Mouse (Mus musculus) lung, postnatal 0 days (tissue): ENCODE measurements around the gene Gart.

ENCODE experiments used
- CTCF ChIP-seq: IDR thresholded peaks from 2 replicates; pipeline ENCODE4 v1.5.1; 2016; ENCODE audit warnings: antibody characterized with exemption, mild to moderate bottlenecking
- EP300 ChIP-seq: IDR thresholded peaks from 2 replicates; pipeline ENCODE4 v1.6.1; 2016; ENCODE audit warnings: antibody characterized with exemption, mild to moderate bottlenecking, control low read depth

DNA sequence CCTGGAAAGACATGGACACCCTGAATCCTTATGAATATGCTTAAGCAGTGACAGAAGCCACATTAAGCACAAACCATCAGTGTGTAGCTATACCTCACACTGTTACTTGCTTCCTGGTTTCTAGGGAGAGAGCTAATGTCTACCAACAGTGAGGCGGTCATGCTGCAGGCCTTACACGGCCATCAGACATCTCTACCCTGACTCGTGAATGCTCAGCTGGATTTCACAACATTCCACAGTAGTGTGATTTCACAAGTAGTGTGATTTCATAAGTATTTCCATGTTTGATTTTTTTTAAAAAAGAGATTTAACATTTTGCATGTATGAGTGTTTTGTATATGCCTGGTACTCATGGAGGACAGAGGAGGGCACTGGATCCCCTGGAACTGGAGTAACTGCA is 18.1 kb downstream of the Gart start:
- TF ChIP-seq CTCF = no peak
- TF ChIP-seq EP300 = peak; percentile 32; the same call in 1 of the 2 replicates
